Mouse (Mus musculus): ENCODE measurements around the gene Mapk1ip1l.

DNA sequence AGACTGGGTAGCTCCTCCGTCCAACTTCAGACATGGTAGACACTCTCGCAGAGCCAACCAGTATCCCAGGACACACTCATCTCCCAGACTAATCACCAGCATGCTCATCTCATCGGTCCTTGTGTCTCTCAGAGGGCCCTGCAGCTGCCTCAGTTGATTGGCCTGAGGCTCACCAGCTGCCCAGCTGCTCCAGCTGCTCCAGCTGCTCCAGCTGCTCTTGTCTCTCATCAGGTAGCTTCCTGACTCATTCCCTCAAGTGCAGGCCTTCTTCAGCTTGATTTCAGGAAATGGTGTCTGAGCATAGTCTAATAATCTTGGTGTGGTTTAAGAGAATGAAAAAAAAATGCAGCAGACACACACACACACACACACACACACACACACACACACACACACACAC lies 58.6 kb downstream of the Mapk1ip1l start:
- TF ChIP-seq CTCF (IDR thresholded peaks at IDR 0.05; ENCODE audit: control insufficient read depth, insufficient read depth, low read length) (no peak), POLR2A (IDR thresholded peaks at IDR 0.05; ENCODE audit: borderline replicate concordance, control insufficient read depth, low read depth, low read length) (no peak)
